Mouse (Mus musculus): ENCODE measurements at regions not wholly inside any gene's neighbourhood (a gene's known extent, or its start where the extent isn't known, plus 50 kb on each side); places are given as distances from the start of the nearest gene placed in this dataset.
A peak's percentile ranks its signal among the peaks of the same experiment; 100 is the strongest.

GRCm38 (mm10) chr13:28666832-28667231 is 286.7 kb downstream of the Sox4 start:
- no peak for DNase-seq (ENCODE audit: low spot score in 2 of 2)
- intact Hi-C loops (cut with DNase I), result no loop called here

GRCm38 (mm10) chr13:28665150-28665549 is 288.4 kb downstream of the Sox4 start:
- no peak for DNase-seq (ENCODE audit: low spot score in 2 of 2)
- intact Hi-C loops (cut with DNase I), result no loop called here

GRCm38 (mm10) chr13:28664698-28665097 is 288.8 kb downstream of the Sox4 start:
- DNase-seq (ENCODE audit: low spot score in 2 of 2), result no peak
- intact Hi-C loops (cut with DNase I), result no loop called here

GRCm38 (mm10) chr13:28663950-28664681 is 289.4 kb downstream of the Sox4 start:
- intact Hi-C loops (cut with DNase I), result no loop called here
- no peak for DNase-seq (ENCODE audit: low spot score in 2 of 2)

- intact Hi-C loops (cut with DNase I), result no loop called here
- no peak for DNase-seq (ENCODE audit: low spot score in 2 of 2)
These were observed 290.1 kb downstream of the Sox4 start for GRCm38 (mm10) chr13:28663459-28663858.

- intact Hi-C loops (cut with DNase I), result no loop called here
- no peak for DNase-seq (ENCODE audit: low spot score in 2 of 2)
These were observed 291.2 kb downstream of the Sox4 start for GRCm38 (mm10) chr13:28662316-28662752.

- intact Hi-C loops (cut with DNase I), result no loop called here
- DNase-seq (ENCODE audit: low spot score in 2 of 2), result no peak
These were observed 293.4 kb downstream of the Sox4 start for GRCm38 (mm10) chr13:28660151-28660550.

GRCm38 (mm10) chr13:28658652-28659051 is 294.9 kb downstream of the Sox4 start:
- intact Hi-C loops (cut with DNase I), result no loop called here
- no peak for DNase-seq (ENCODE audit: low spot score in 2 of 2)

GRCm38 (mm10) chr13:28654883-28655282 is 298.6 kb downstream of the Sox4 start:
- no peak for DNase-seq (ENCODE audit: low spot score in 2 of 2)
- intact Hi-C loops (cut with DNase I), result no loop called here

GRCm38 (mm10) chr13:28653362-28653761 is 300.2 kb downstream of the Sox4 start:
- intact Hi-C loops (cut with DNase I), result no loop called here
- no peak for DNase-seq (ENCODE audit: low spot score in 2 of 2)

- intact Hi-C loops (cut with DNase I), result no loop called here
- DNase-seq (ENCODE audit: low spot score in 2 of 2), result peak; percentile 15 to 23
These were observed 301.7 kb downstream of the Sox4 start for GRCm38 (mm10) chr13:28651810-28652209.

- intact Hi-C loops (cut with DNase I), result no loop called here
- DNase-seq (ENCODE audit: low spot score in 2 of 2), result no peak
These were observed 307.6 kb downstream of the Sox4 start for GRCm38 (mm10) chr13:28645881-28646280.

GRCm38 (mm10) chr13:28644846-28645574 is 308.5 kb downstream of the Sox4 start:
- intact Hi-C loops (cut with DNase I), result no loop called here
- DNase-seq (ENCODE audit: low spot score in 2 of 2), result no peak

- intact Hi-C loops (cut with DNase I), result no loop called here
These were observed 312.7 kb downstream of the Sox4 start for GRCm38 (mm10) chr13:28640826-28641225.

GRCm38 (mm10) chr13:28635230-28635950 is 318.1 kb downstream of the Sox4 start:
- DNase-seq (ENCODE audit: low spot score in 2 of 2), result no peak
- intact Hi-C loops (cut with DNase I), result no loop called here

More at GRCm38 (mm10) chr13:28640826-28641225, 312.7 kb downstream of the Sox4 start:
- no peak for DNase-seq (ENCODE audit: low spot score in 2 of 2)

GRCm38 (mm10) chr13:28633541-28634041 is 319.9 kb downstream of the Sox4 start:
- intact Hi-C loops (cut with DNase I), result no loop called here
- DNase-seq (ENCODE audit: low spot score in 2 of 2), result no peak

- DNase-seq (ENCODE audit: low spot score in 2 of 2), result no peak
- intact Hi-C loops (cut with DNase I), result no loop called here
These were observed 323.8 kb downstream of the Sox4 start for GRCm38 (mm10) chr13:28629431-28630331.

GRCm38 (mm10) chr13:28628751-28629150 is 324.8 kb downstream of the Sox4 start:
- intact Hi-C loops (cut with DNase I), result no loop called here
- no peak for DNase-seq (ENCODE audit: low spot score in 2 of 2)

- intact Hi-C loops (cut with DNase I), result no loop called here
- DNase-seq (ENCODE audit: low spot score in 2 of 2), result no peak
These were observed 334.6 kb downstream of the Sox4 start for GRCm38 (mm10) chr13:28618961-28619360.

Data from left cerebral cortex, postnatal 14 days (tissue).